Comparison of ENCODE assay signal across 10 mouse cellular contexts in genomic region chr11:93988328-93989062, GRCm38 (mm10). TPM values are rescaled to one million over a fixed set of nuclear protein-coding genes. Genes with fewer than 3 reads are reported as not detected.
DNase-seq lines count a peak whose midpoint lies in the region; ATAC-seq lines count a peak whose summit lies in the region.
"Had no signal": no experiment of that assay in that cellular context is flagged by ENCODE, and none has a peak within 500 bp of the region (broad histone marks: within the 10 kb centered on the region; RNA-seq: fewer than 3 reads in every experiment).

No protein-coding gene starts in this region.

- H3K4me1 ChIP-seq in hindbrain, embryonic 13.5 days (replicated peaks) = no peaks in the 10 kb centered on the region
- no peaks in the 10 kb centered on the region for H3K4me1 ChIP-seq in hindbrain, embryonic 10.5 days (replicated peaks)
- 0 out of 2 replicates have a peak, but pooled peaks cover 9% of the 10 kb centered on the region for H3K4me1 ChIP-seq in kidney, embryonic 15.5 days
- H3K4me1 ChIP-seq: neural tube, embryonic 12.5 days had no signal

- no peak overlapping the region for H3K4me3 ChIP-seq in hindbrain, embryonic 13.5 days
- no peak overlapping the region for H3K4me3 ChIP-seq in hindbrain, embryonic 10.5 days
- no peak overlapping the region for H3K4me3 ChIP-seq in kidney, embryonic 15.5 days (replicated peaks)
- H3K4me3 ChIP-seq: neural tube, embryonic 12.5 days had no signal

- no peak for DNase-seq in hindbrain, embryonic 10.5 days (ENCODE audit: low spot score)
- DNase-seq in heart, adult 9 months (ENCODE audit: low spot score in 2 of 2) = peak; percentile 49 to 72
- peak; percentile 32 to 55 for DNase-seq in lung, postnatal 4 days
- no peak for DNase-seq in frontal cortex, postnatal 14 days (ENCODE audit: low spot score in 2 of 2)
- no peak for DNase-seq in layer of hippocampus, adult 11-12 months (ENCODE audit: low spot score)
- DNase-seq in adrenal gland, adult 8-10 months = no peak

- no peak for ATAC-seq in hindbrain, embryonic 13.5 days (ENCODE audit: low FRiP score)
- no peak; the same call in 1 of the 2 replicates for ATAC-seq in kidney, embryonic 15.5 days (replicated peaks; ENCODE audit: low FRiP score)

- peak overlapping the region; percentile 8; the same call in 1 of the 2 replicates for H3K27ac ChIP-seq in hindbrain, embryonic 13.5 days
- no peak overlapping the region for H3K27ac ChIP-seq in hindbrain, embryonic 10.5 days
- peak overlapping the region; percentile 81 for H3K27ac ChIP-seq in kidney, embryonic 15.5 days
- H3K27ac ChIP-seq: neural tube, embryonic 12.5 days had no signal

- no peak overlapping the region for H3K9ac ChIP-seq in hindbrain, embryonic 13.5 days
- no peak overlapping the region for H3K9ac ChIP-seq in kidney, embryonic 15.5 days
- H3K9ac ChIP-seq: neural tube, embryonic 12.5 days had no signal

- peaks cover 3% of the 10 kb centered on the region; the same call in 1 of the 2 replicates for H3K27me3 ChIP-seq in hindbrain, embryonic 13.5 days
- no peaks in the 10 kb centered on the region for H3K27me3 ChIP-seq in hindbrain, embryonic 10.5 days (ENCODE audit: insufficient read depth, poor library complexity, severe bottlenecking)
- 0 out of 2 replicates have a peak, but pooled peaks cover 2% of the 10 kb centered on the region for H3K27me3 ChIP-seq in kidney, embryonic 15.5 days
- H3K27me3 ChIP-seq: neural tube, embryonic 12.5 days had no signal

- WGBS in hindbrain, embryonic 13.5 days = 73% methylated on average over 12 of the region's 12 CpGs
- 70% methylated on average over 12 of the region's 12 CpGs for WGBS in hindbrain, embryonic 10.5 days
- 52% methylated on average over 12 of the region's 12 CpGs for WGBS in kidney, embryonic 15.5 days

- H3K36me3 ChIP-seq in hindbrain, embryonic 13.5 days = no peaks in the 10 kb centered on the region
- no peaks in the 10 kb centered on the region for H3K36me3 ChIP-seq in hindbrain, embryonic 10.5 days
- H3K36me3 ChIP-seq in kidney, embryonic 15.5 days = no peaks in the 10 kb centered on the region
- H3K36me3 ChIP-seq: neural tube, embryonic 12.5 days had no signal

- H3K9me3 ChIP-seq in hindbrain, embryonic 13.5 days = no peaks in the 10 kb centered on the region
- no peaks in the 10 kb centered on the region for H3K9me3 ChIP-seq in hindbrain, embryonic 10.5 days
- H3K9me3 ChIP-seq in kidney, embryonic 15.5 days (replicated peaks) = no peaks in the 10 kb centered on the region
- H3K9me3 ChIP-seq: neural tube, embryonic 12.5 days had no signal

- no peak overlapping the region for H3K4me2 ChIP-seq in hindbrain, embryonic 13.5 days
- no peak overlapping the region for H3K4me2 ChIP-seq in kidney, embryonic 15.5 days
- H3K4me2 ChIP-seq: neural tube, embryonic 12.5 days had no signal

RNA-seq across cellular contexts. Expression of gene Spag9, which starts 7.4 kb away (rescaled TPM):
- polyA plus RNA-seq in hindbrain, embryonic 13.5 days (2015; fragmentation: Nextera tagmentation; extraction: Ambion mirVana) = 96.8 and 98.6 TPM in 2 replicates
- 62.5 and 70.1 TPM in 2 replicates for polyA plus RNA-seq in hindbrain, embryonic 10.5 days (2016; fragmentation: Nextera tagmentation; extraction: Ambion mirVana)
- 35.1 and 37.2 TPM in 2 replicates for polyA plus RNA-seq in kidney, embryonic 15.5 days (2015; fragmentation: Nextera tagmentation; extraction: Ambion mirVana)
- 100 to 1,000 TPM in 2 of 4 experiments, 10 to 100 TPM in 2; 93.5 to 138 (median 115) TPM for total RNA-seq in adrenal gland, adult 8-10 months (2022)

RNA-seq across cellular contexts. Expression of gene Nme1, which starts 20.2 kb away (rescaled TPM):
- 340 and 371 TPM in 2 replicates for polyA plus RNA-seq in hindbrain, embryonic 13.5 days (2015; fragmentation: Nextera tagmentation; extraction: Ambion mirVana)
- 314 and 317 TPM in 2 replicates for polyA plus RNA-seq in hindbrain, embryonic 10.5 days (2016; fragmentation: Nextera tagmentation; extraction: Ambion mirVana)
- polyA plus RNA-seq in kidney, embryonic 15.5 days (2015; fragmentation: Nextera tagmentation; extraction: Ambion mirVana) = 165 and 172 TPM in 2 replicates
- total RNA-seq in adrenal gland, adult 8-10 months (2022) = 10 to 100 TPM; 36.1 to 56.6 (median 44.8) TPM

RNA-seq across cellular contexts. Expression of gene Gm20390, which starts 20.4 kb away (rescaled TPM):
- polyA plus RNA-seq in hindbrain, embryonic 13.5 days (2015; fragmentation: Nextera tagmentation; extraction: Ambion mirVana) = 351 and 358 TPM in 2 replicates
- polyA plus RNA-seq in hindbrain, embryonic 10.5 days (2016; fragmentation: Nextera tagmentation; extraction: Ambion mirVana) = 482 and 501 TPM in 2 replicates
- polyA plus RNA-seq in kidney, embryonic 15.5 days (2015; fragmentation: Nextera tagmentation; extraction: Ambion mirVana) = 462 and 483 TPM in 2 replicates
- total RNA-seq in adrenal gland, adult 8-10 months (2022) = 100 to 1,000 TPM in 1 of 4 experiments, 10 to 100 TPM in 3; 71.9 to 117 (median 88.3) TPM
- total RNA-seq: hematopoietic stem cell, adult 5-6 weeks had no signal

RNA-seq across cellular contexts. Expression of gene Nme2, which starts 32.4 kb away (rescaled TPM):
- polyA plus RNA-seq in hindbrain, embryonic 13.5 days (2015; fragmentation: Nextera tagmentation; extraction: Ambion mirVana) = 80.5 and 81.5 TPM in 2 replicates
- polyA plus RNA-seq in hindbrain, embryonic 10.5 days (2016; fragmentation: Nextera tagmentation; extraction: Ambion mirVana) = 129 and 138 TPM in 2 replicates
- 262 and 314 TPM in 2 replicates for polyA plus RNA-seq in kidney, embryonic 15.5 days (2015; fragmentation: Nextera tagmentation; extraction: Ambion mirVana)
- total RNA-seq in adrenal gland, adult 8-10 months (2022) = 100 to 1,000 TPM; 422 to 501 (median 468) TPM

Comparison
In these comparisons a context has a peak if more than half of its experiments do, and no peak if none do; other contexts are left out.
1. DNase-seq: peak in heart, adult 9 months (2 of 2) and lung, postnatal 4 days (2 of 2); none in hindbrain, embryonic 10.5 days (single experiment), frontal cortex, postnatal 14 days (0 of 2), layer of hippocampus, adult 11-12 months (single experiment) and adrenal gland, adult 8-10 months (single experiment).